Mouse (Mus musculus) A20 (cell line): ENCODE measurements around the gene Lep.

ENCODE experiments used
- DNase-seq: peaks from one replicate; pipeline ENCODE4 v3.0.0-alpha.2; 2011; ENCODE audit warnings: low read depth, low spot score

Gene Lep

GRCm38 (mm10) chr6:29117417-29118104 is 57.5 kb downstream of the Lep start:
- DNase-seq = no peak

DNA sequence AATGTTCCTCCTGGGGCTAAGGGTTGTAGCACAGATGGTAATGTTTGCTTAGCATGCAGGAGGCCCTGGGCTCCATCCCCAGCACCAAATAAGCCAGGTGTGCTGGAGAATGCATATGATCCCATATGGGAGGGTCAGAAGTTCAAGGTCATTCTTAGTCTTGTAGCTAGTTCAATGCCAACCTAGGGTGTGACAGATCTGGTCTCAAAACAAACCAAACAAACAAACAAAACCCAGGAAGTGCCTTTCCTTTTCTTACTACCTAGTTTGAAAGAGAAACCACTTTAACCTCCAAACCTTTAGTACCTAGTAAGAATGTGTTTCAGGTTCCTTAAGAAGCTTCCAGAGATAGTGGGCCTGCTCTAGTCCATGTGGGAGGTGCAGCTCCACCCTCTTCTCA is 58.2 kb downstream of the Lep start:
- no peak for DNase-seq

DNA sequence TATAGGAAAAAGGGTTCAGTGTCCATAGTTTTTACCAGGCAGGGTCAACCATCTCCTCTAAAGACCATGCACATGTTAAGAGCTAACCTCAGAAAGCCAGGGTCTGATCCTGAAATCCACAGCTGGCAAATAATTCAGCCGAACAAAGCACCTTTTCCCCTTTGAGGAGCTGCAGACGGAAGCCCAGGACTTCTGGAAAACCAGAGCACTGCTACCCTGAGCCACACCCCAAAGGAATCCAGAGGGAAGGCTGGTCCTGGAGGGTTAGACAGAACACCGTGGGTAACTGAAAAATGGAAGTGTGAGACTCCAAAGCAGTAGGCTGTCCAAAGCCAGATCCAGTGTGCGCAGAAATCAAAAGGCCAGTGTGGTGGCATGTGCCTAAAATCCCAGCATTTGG is 58.9 kb downstream of the Lep start:
- no peak for DNase-seq

GRCm38 (mm10) chr6:29119990-29120389 is 60.0 kb downstream of the Lep start:
- DNase-seq = no peak
